Mouse (Mus musculus) kidney, adult 8-10 months (tissue): ENCODE results near the gene Ubtd1.

Source experiments
- DNase-seq, 2 experiments: peaks; one replicate each; pipeline ENCODE4 v3.0.0; 2022

The Ubtd1 gene

DNA sequence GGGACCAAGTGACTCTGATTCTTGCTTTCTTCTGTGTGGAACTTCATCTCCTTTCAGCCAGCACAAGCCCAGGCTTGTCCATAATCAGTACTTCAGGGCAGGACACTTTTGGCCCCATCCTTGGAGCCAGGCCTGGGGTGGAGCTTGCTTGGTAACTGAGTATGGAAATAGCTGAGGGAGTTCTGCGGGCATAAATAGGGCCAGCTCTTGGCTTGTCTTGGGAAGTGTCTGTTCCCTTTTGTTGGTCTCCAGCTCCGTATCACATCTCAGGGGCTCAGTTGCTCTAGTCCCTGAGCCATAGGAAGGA is 40.9 kb downstream of the Ubtd1 start:
- no peak for DNase-seq

GRCm38 (mm10) chr19:42026158-42026557 is 44.6 kb downstream of the Ubtd1 start:
- peak; percentile 64 to 88 for DNase-seq

- DNase-seq, result no peak
These were observed 49.5 kb downstream of the Ubtd1 start for GRCm38 (mm10) chr19:42031112-42031511.

GRCm38 (mm10) chr19:42033611-42034010 is 52.0 kb downstream of the Ubtd1 start:
- no peak for DNase-seq

GRCm38 (mm10) chr19:42034146-42034775 is 52.7 kb downstream of the Ubtd1 start:
- DNase-seq, result no peak

- no peak for DNase-seq
These were observed 53.4 kb downstream of the Ubtd1 start for GRCm38 (mm10) chr19:42034881-42035455.

- DNase-seq, result peak; percentile 93 to 95
These were observed 54.1 kb downstream of the Ubtd1 start, which contains the start of gene Ankrd2 for GRCm38 (mm10) chr19:42035456-42036248. TSS of gene Ankrd2 (plus strand) at chr19:42036000.

DNA sequence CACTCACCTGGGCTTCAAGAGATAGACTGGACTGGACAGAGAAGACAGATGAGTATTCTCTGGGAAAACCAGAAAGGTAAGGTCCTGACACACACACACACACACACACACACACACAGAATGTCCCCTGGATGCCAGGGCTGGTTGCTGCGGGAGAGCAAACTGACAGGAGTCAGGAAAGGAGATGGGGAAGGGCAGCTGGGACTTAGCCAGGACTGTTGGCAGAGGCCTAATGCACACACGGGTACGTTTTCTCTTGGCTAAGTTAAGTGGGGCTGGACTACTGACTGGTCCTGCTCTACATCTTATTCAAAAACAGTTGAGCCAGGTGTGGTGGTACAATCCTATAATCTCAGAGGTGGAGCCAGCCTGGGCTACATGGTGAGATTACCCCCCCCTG is 54.8 kb downstream of the Ubtd1 start:
- DNase-seq, result no peak

- no peak for DNase-seq
These were observed 55.7 kb downstream of the Ubtd1 start for GRCm38 (mm10) chr19:42037167-42037702.

DNA sequence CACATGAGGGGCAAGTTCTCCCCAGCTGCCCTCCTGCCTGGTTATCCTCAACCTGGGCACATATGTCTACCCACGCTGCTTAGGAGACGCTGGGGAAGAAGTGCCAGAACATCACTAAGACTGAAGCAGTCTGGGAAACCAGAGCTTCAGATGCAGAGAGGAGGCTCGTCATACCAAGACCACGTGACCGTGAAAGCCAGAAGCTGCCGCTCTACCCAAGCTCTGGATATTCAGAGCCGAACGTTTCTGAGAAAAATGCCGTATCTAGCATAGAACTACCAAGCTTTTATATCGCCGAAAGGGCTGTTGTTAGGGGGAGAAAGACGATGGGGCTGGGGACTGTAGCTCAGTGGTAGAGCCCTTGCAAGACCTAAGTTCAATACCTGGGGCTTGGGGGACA is 56.7 kb downstream of the Ubtd1 start:
- no peak for DNase-seq

- no peak for DNase-seq
These were observed 62.4 kb downstream of the Ubtd1 start for GRCm38 (mm10) chr19:42043988-42044387.

GRCm38 (mm10) chr19:42045269-42046102 is 63.9 kb downstream of the Ubtd1 start, which contains the start of gene Hoga1:
TSS of gene Hoga1 (plus strand) at chr19:42045610.
- peak; percentile 93 for DNase-seq

- no peak for DNase-seq
These were observed 68.7 kb downstream of the Ubtd1 start for GRCm38 (mm10) chr19:42050251-42050650.

- no peak for DNase-seq
These were observed 69.8 kb downstream of the Ubtd1 start for GRCm38 (mm10) chr19:42051351-42051750.

- DNase-seq, result no peak
These were observed 70.4 kb downstream of the Ubtd1 start, which contains the start of gene 4933411K16Rik for GRCm38 (mm10) chr19:42051948-42052347. TSS of gene 4933411K16Rik (plus strand) at chr19:42052248.

GRCm38 (mm10) chr19:42054255-42054654 is 72.7 kb downstream of the Ubtd1 start:
- DNase-seq, result peak; percentile 86 to 93

DNA sequence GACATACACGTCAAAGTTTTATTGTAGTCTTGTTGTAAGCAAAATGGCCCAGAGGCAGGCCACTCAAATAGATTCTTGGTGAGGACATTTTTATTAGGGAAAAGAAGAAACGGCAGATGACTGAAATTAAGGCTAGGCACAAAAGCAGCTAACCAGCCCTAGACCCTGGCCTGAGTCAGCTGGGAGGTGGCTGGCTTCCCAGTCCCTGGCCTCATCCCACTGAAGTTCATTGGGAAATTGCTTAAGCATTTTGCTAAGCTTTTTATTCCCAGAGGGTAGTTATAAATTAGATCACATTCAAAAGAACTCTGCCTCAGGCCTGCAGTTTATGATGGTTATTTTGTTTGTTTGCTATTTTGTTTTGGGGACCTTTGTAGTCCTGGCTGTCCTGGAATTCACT is 74.3 kb downstream of the Ubtd1 start:
- DNase-seq, result no peak

- DNase-seq, result no peak
These were observed 75.3 kb downstream of the Ubtd1 start for GRCm38 (mm10) chr19:42056719-42057409.

- no peak for DNase-seq
These were observed 76.9 kb downstream of the Ubtd1 start for GRCm38 (mm10) chr19:42058426-42058825.

DNA sequence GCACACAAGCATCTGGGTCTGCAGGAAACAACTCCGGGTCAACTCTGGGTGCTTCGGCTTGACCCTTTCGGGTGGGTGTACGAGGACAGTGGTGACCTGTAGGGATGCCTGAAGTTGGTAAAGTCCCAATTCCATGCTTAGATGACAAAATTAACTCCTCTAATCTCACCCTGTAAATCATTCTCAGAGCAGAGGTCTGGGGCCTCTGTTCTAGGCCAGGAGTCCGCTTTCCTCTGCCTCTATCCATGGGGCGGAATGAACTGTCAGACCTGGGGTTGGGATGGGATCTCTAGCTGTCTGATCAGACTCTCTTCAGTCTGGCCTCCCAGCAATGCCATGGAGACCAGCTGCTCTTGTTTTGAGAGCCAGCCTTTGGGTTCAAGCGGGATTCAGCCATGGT is 79.9 kb downstream of the Ubtd1 start:
- DNase-seq, result peak; percentile 63 to 79

DNA sequence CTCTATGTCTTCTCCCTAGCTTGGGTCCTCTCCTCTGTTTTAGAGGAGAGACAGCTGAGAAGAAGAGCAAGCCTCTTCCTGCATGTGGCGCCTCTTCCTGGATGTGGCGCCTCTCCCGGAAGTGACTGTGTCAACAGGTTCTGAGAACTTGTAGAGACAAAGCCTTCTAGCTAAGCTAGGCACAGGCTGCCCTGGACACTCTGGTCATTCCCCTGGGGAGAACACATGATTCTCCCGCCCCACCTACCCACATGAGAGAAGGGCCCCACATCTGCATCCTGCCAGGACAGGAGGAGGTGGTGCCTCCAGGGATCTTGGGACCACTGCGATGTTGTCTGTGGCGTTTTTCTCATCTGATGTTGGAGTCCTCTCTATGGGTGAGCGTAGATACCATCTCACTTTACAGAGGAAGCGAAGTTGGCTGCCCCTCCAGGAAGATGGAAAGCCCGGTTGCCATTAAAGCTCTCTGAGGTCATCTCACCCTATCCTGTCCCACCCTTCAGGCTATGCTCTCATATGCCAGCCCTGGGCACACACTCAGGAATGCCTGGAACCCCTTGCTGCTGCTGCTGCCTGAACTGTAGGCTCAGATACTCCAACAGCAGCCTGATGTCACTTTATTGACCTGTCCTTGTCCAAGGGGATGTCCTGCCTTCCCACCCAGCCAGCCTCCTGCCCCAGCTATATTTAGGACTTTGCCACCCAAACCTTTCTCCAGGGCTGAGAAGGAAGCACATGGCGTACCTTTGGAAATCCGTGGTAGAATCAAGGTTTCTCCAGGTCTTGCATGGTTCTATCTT is 87.1 kb downstream of the Ubtd1 start:
- DNase-seq, result no peak

DNA sequence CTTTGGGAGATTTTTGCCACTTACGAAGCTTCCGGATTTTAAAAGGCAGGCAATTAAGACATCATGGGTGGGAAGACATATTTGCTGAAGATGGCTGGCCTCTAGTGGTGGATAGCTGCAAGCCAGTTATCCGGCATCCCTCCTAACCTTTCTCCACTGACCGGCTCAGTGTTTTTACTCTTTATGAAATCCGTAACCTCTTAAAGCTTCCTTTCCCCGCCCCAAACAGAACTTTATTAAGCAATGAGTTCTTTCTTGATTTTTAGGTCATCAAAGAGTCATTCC is 87.6 kb downstream of the Ubtd1 start:
- DNase-seq, result peak in 1 of 2 experiments; percentile 55
